Mouse (Mus musculus) cerebellum, adult 2 months (tissue): Measurements from ENCODE around the gene Smim7.

Experiments
- CTCF ChIP-seq: fragments of 200-500 bp; IDR thresholded peaks from 2 replicates; pipeline ENCODE4 v1.5.1; 2011; ENCODE audit warnings: low read depth, mild to moderate bottlenecking, control low read depth, low read length, moderate library complexity, borderline replicate concordance; ENCODE audit not compliant: insufficient read depth
- POLR2A ChIP-seq: fragments of 200-500 bp; IDR thresholded peaks from 2 replicates; pipeline ENCODE4 v1.6.1; 2011; ENCODE audit warnings: low read length, control low read depth, borderline replicate concordance; ENCODE audit not compliant: insufficient read depth

DNA sequence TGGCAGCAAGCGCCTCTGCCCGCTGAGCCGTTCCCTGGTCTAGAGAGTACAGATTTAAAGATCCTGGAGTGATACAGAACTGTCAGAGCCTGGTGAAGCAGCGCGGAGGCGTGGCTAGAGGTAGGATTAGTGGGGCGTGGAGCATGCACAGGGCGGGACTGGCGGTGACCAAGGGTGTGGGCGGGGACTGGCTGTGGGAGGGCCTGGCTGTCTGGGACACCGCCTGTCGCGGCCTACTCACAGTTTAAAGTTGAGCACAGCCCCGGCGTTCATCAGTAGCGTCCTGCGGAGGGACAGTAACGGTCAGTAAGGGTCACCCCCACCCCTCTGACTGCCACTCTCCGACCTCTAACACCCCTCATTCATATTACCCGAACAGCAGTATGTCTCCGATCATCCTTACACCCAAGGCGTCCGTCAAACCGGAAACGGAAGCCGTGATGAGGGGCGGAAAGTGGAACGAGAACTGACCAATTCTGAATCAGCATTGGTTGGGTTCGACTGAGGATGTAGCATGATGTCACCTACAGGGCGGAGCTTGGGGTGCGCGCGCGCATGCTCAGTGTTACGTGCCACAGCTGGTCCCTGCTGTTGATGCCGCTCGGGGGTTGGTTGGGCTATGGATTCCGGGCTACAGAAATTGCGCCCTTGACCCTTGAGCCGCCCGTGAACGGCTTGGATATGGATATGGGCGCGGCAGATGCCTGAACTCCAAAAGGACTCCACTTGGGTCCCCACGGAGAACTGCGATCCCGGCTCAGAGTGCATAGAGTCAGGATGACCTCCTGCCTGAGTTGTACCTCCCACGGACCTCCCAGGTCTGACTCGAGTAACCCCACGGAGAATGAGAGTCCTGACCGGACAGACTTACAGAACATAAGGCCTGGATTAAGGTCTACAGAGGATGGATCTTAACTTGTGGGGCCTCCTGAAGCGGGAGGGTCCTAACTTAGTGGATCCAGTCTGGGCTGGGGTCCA, at the start of gene Smim7:
- peak; percentile 87 for TF ChIP-seq POLR2A
- no peak for TF ChIP-seq CTCF
